Mouse (Mus musculus): ENCODE results near the gene Sh3bgrl3. TPM values are rescaled to one million over a fixed set of nuclear protein-coding genes. Genes with fewer than 3 reads are reported as not detected.
A peak's percentile ranks its signal among the peaks of the same experiment; 100 is the strongest.

Gene Sh3bgrl3
- total RNA-seq, 1 experiment = 96.5 TPM

GRCm38 (mm10) chr4:134116501-134116900, 12.1 kb downstream of the Sh3bgrl3 start:
- H3K4me1 ChIP-seq (ENCODE audit: control insufficient read depth in 2 of 2, insufficient read depth in 2 of 2, low read length in 2 of 2, poor library complexity in 1 of 2) = peaks cover 20 to 66% of the 10 kb centered on the region in 2 experiments
- H3K27ac ChIP-seq (ENCODE audit: insufficient read depth, low read depth, low read length, poor library complexity, severe bottlenecking) = peak overlapping the region; percentile 95
- peak overlapping the region; percentile 40; the same call in 1 of the 2 replicates for H3K9ac ChIP-seq (ENCODE audit: insufficient read depth, low read depth, low read length, poor library complexity, severe bottlenecking)
- H3K36me3 ChIP-seq (ENCODE audit: control insufficient read depth, insufficient read depth, low read length, poor library complexity, severe bottlenecking) = no peaks in the 10 kb centered on the region
- no peak overlapping the region for H3K4me3 ChIP-seq (ENCODE audit: insufficient read depth in 1 of 2, low read depth in 1 of 2, low read length in 2 of 2, poor library complexity in 1 of 2, severe bottlenecking in 1 of 2)
- in situ Hi-C loops (cut with MboI; ENCODE audit: low sequenced_read_pairs in 2 of 2, unreplicated experiment in 2 of 2) = no loop called here
- no peaks in the 10 kb centered on the region for H3K9me3 ChIP-seq (ENCODE audit: control insufficient read depth, insufficient read depth, low read depth, low read length)
- TF ChIP-seq CHD2 (IDR thresholded peaks at IDR 0.05; ENCODE audit: low read depth, low read length) (no peak), ZNF384 (IDR thresholded peaks at IDR 0.05; ENCODE audit: low read depth, low read length) (no peak), HCFC1 (IDR thresholded peaks at IDR 0.05; ENCODE audit: borderline replicate concordance, insufficient read depth, low read length) (no peak), ZC3H11A (IDR thresholded peaks at IDR 0.05; ENCODE audit: borderline replicate concordance, low read depth, low read length) (no peak), MAFK (IDR thresholded peaks at IDR 0.05; ENCODE audit: insufficient read depth, low read depth, low read length) (no peak)
- DNase-seq (ENCODE audit: low read depth, low spot score) = no peak

GRCm38 (mm10) chr4:134115215-134116144, 13.1 kb downstream of the Sh3bgrl3 start:
- TF ChIP-seq CHD2 (IDR thresholded peaks at IDR 0.05; ENCODE audit: low read depth, low read length) (no peak), HCFC1 (IDR thresholded peaks at IDR 0.05; ENCODE audit: borderline replicate concordance, insufficient read depth, low read length) (no peak), MAFK (IDR thresholded peaks at IDR 0.05; ENCODE audit: insufficient read depth, low read depth, low read length) (no peak), ZNF384 (IDR thresholded peaks at IDR 0.05; ENCODE audit: low read depth, low read length) (no peak), ZC3H11A (IDR thresholded peaks at IDR 0.05; ENCODE audit: borderline replicate concordance, low read depth, low read length) (no peak)
- no peak for DNase-seq (ENCODE audit: low read depth, low spot score)
- H3K9me3 ChIP-seq (ENCODE audit: control insufficient read depth, insufficient read depth, low read depth, low read length) = no peaks in the 10 kb centered on the region
- peak overlapping the region in 1 of 2 experiments; percentile 31; a peak in 1 of 4 replicates for H3K4me3 ChIP-seq (ENCODE audit: insufficient read depth in 1 of 2, low read depth in 1 of 2, low read length in 2 of 2, poor library complexity in 1 of 2, severe bottlenecking in 1 of 2)
- peak overlapping the region; percentile 44; the same call in 1 of the 2 replicates for H3K9ac ChIP-seq (ENCODE audit: insufficient read depth, low read depth, low read length, poor library complexity, severe bottlenecking)
- in situ Hi-C loops (cut with MboI; ENCODE audit: low sequenced_read_pairs in 2 of 2, unreplicated experiment in 2 of 2) = no loop called here
- H3K36me3 ChIP-seq (ENCODE audit: control insufficient read depth, insufficient read depth, low read length, poor library complexity, severe bottlenecking) = no peaks in the 10 kb centered on the region
- peaks cover 16 to 60% of the 10 kb centered on the region in 2 experiments for H3K4me1 ChIP-seq (ENCODE audit: control insufficient read depth in 2 of 2, insufficient read depth in 2 of 2, low read length in 2 of 2, poor library complexity in 1 of 2)
- H3K27ac ChIP-seq (ENCODE audit: insufficient read depth, low read depth, low read length, poor library complexity, severe bottlenecking) = peak overlapping the region; percentile 95

GRCm38 (mm10) chr4:134114038-134114437, 14.6 kb downstream of the Sh3bgrl3 start:
- H3K4me3 ChIP-seq (ENCODE audit: insufficient read depth in 1 of 2, low read depth in 1 of 2, low read length in 2 of 2, poor library complexity in 1 of 2, severe bottlenecking in 1 of 2) = no peak overlapping the region
- H3K9me3 ChIP-seq (ENCODE audit: control insufficient read depth, insufficient read depth, low read depth, low read length) = no peaks in the 10 kb centered on the region
- TF ChIP-seq ZNF384 (IDR thresholded peaks at IDR 0.05; ENCODE audit: low read depth, low read length) = no peak
- no peak for TF ChIP-seq MAFK (IDR thresholded peaks at IDR 0.05; ENCODE audit: insufficient read depth, low read depth, low read length)
- no peak for TF ChIP-seq CHD2 (IDR thresholded peaks at IDR 0.05; ENCODE audit: low read depth, low read length)
- no peak for TF ChIP-seq ZC3H11A (IDR thresholded peaks at IDR 0.05; ENCODE audit: borderline replicate concordance, low read depth, low read length)
- no peak for TF ChIP-seq HCFC1 (IDR thresholded peaks at IDR 0.05; ENCODE audit: borderline replicate concordance, insufficient read depth, low read length)
- H3K36me3 ChIP-seq (ENCODE audit: control insufficient read depth, insufficient read depth, low read length, poor library complexity, severe bottlenecking) = no peaks in the 10 kb centered on the region
- in situ Hi-C loops (cut with MboI; ENCODE audit: low sequenced_read_pairs in 2 of 2, unreplicated experiment in 2 of 2) = no loop called here
- peak overlapping the region; percentile 24; the same call in 1 of the 2 replicates for H3K9ac ChIP-seq (ENCODE audit: insufficient read depth, low read depth, low read length, poor library complexity, severe bottlenecking)
- peak overlapping the region; percentile 64 for H3K27ac ChIP-seq (ENCODE audit: insufficient read depth, low read depth, low read length, poor library complexity, severe bottlenecking)
- H3K4me1 ChIP-seq (ENCODE audit: control insufficient read depth in 2 of 2, insufficient read depth in 2 of 2, low read length in 2 of 2, poor library complexity in 1 of 2) = peaks cover 18 to 63% of the 10 kb centered on the region in 2 experiments
- DNase-seq (ENCODE audit: low read depth, low spot score) = no peak

- H3K36me3 ChIP-seq (ENCODE audit: control insufficient read depth, insufficient read depth, low read length, poor library complexity, severe bottlenecking) = no peaks in the 10 kb centered on the region
- peak overlapping the region; percentile 64 for H3K27ac ChIP-seq (ENCODE audit: insufficient read depth, low read depth, low read length, poor library complexity, severe bottlenecking)
- H3K9ac ChIP-seq (ENCODE audit: insufficient read depth, low read depth, low read length, poor library complexity, severe bottlenecking) = peak overlapping the region; percentile 24; the same call in 1 of the 2 replicates
- no peak for DNase-seq (ENCODE audit: low read depth, low spot score)
- H3K4me1 ChIP-seq (ENCODE audit: control insufficient read depth in 2 of 2, insufficient read depth in 2 of 2, low read length in 2 of 2, poor library complexity in 1 of 2) = peaks cover 18 to 66% of the 10 kb centered on the region in 2 experiments
- no peak for TF ChIP-seq MAFK (IDR thresholded peaks at IDR 0.05; ENCODE audit: insufficient read depth, low read depth, low read length)
- no peak for TF ChIP-seq ZNF384 (IDR thresholded peaks at IDR 0.05; ENCODE audit: low read depth, low read length)
- no peak for TF ChIP-seq ZC3H11A (IDR thresholded peaks at IDR 0.05; ENCODE audit: borderline replicate concordance, low read depth, low read length)
- TF ChIP-seq HCFC1 (IDR thresholded peaks at IDR 0.05; ENCODE audit: borderline replicate concordance, insufficient read depth, low read length) = no peak
- no peak for TF ChIP-seq CHD2 (IDR thresholded peaks at IDR 0.05; ENCODE audit: low read depth, low read length)
- no peaks in the 10 kb centered on the region for H3K9me3 ChIP-seq (ENCODE audit: control insufficient read depth, insufficient read depth, low read depth, low read length)
- in situ Hi-C loops (cut with MboI; ENCODE audit: low sequenced_read_pairs in 2 of 2, unreplicated experiment in 2 of 2) = no loop called here
- H3K4me3 ChIP-seq (ENCODE audit: insufficient read depth in 1 of 2, low read depth in 1 of 2, low read length in 2 of 2, poor library complexity in 1 of 2, severe bottlenecking in 1 of 2) = no peak overlapping the region
Observed at GRCm38 (mm10) chr4:134113356-134113994, 15.1 kb downstream of the Sh3bgrl3 start.
